Mouse (Mus musculus) cerebellum, adult 2 months (tissue): ENCODE data around the gene Rpl9-ps1. TPM values are rescaled to one million over a fixed set of nuclear protein-coding genes. Genes with fewer than 3 reads are reported as not detected.

ENCODE experiments used
- DNase-seq, 2 experiments: peaks; one replicate each; pipeline ENCODE4 v3.0.0; 2021
- H3K27ac ChIP-seq: fragments of 200-500 bp; 2 replicates; pipeline ENCODE4 v1.5.1; 2012; ENCODE audit warnings: low read length, control low read depth, inconsistent platforms; ENCODE audit not compliant: insufficient read depth
- H3K27me3 ChIP-seq: fragments of 200-500 bp; 2 replicates; pipeline ENCODE4 v1.6.1; 2012; ENCODE audit warnings: inconsistent platforms, mild to moderate bottlenecking, low read length, moderate library complexity; ENCODE audit not compliant: control insufficient read depth, insufficient read depth
- H3K4me1 ChIP-seq: fragments of 200-500 bp; 2 replicates; pipeline ENCODE4 v1.6.1; 2011; ENCODE audit warnings: low read length; ENCODE audit not compliant: control insufficient read depth, insufficient read depth
- H3K4me3 ChIP-seq: fragments of 200-500 bp; replicated peaks from 2 replicates; pipeline ENCODE3; 2011; ENCODE audit warnings: mild to moderate bottlenecking, low read depth, low read length, control low read depth; ENCODE audit not compliant: insufficient read depth
- CTCF ChIP-seq: fragments of 200-500 bp; IDR thresholded peaks from 2 replicates; pipeline ENCODE4 v1.5.1; 2011; ENCODE audit warnings: low read depth, mild to moderate bottlenecking, control low read depth, low read length, moderate library complexity, borderline replicate concordance; ENCODE audit not compliant: insufficient read depth
- POLR2A ChIP-seq: fragments of 200-500 bp; IDR thresholded peaks from 2 replicates; pipeline ENCODE4 v1.6.1; 2011; ENCODE audit warnings: low read length, control low read depth, borderline replicate concordance; ENCODE audit not compliant: insufficient read depth
- WGBS: fragments of 180-500 bp; shearing (Covaris S2); methylation state at CpG from one replicate; pipeline ENCODE4 v1.1.7; 2018; 5-methylcytosine and 5-hydroxymethylcytosine counted together
- polyA plus RNA-seq: library from polyadenylated mRNA; depleted of rRNA; stranded (reverse); fragments of >200 nt; gene quantifications from 2 replicates; pipeline ENCODE4 v1.2.3, GENCODE M21; 2012; rRNA removed

Gene Rpl9-ps1
- polyA plus RNA-seq, result not detected in 2 replicates

DNA sequence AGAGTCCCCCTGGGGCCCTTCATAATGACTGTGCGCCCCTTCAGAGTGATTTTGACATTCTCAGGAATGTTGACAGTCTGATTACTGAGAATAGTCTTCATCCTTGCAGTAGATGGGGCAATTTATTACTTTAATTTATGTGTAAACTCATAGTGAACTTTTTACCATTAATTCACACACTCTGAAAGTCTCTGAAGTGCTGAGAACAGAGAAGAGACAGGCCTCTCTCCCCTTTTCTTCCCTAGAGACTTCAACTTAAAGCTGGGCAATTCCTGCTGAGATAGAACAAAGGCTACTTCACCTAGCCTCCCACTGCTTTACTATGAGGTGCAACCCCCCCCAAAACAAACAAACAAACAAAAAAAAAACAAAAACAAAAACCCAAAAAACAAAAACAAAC lies at the start of gene Rpl9-ps1:
Gene Rpl9-ps1 (minus strand): TSS at position 101 of the 400 bp plus-strand sequence.
- H3K27me3 ChIP-seq, result no peaks in the 10 kb centered on the region
- TF ChIP-seq CTCF (no peak), POLR2A (no peak)
- no peak for DNase-seq
- no peak within 1 kb of the TSS for H3K4me3 ChIP-seq
- H3K4me1 ChIP-seq, result no peaks in the 10 kb centered on the region
- no peak within 1 kb of the TSS for H3K27ac ChIP-seq
- WGBS, result 73% methylated on average over 1 of the region's 1 CpGs

DNA sequence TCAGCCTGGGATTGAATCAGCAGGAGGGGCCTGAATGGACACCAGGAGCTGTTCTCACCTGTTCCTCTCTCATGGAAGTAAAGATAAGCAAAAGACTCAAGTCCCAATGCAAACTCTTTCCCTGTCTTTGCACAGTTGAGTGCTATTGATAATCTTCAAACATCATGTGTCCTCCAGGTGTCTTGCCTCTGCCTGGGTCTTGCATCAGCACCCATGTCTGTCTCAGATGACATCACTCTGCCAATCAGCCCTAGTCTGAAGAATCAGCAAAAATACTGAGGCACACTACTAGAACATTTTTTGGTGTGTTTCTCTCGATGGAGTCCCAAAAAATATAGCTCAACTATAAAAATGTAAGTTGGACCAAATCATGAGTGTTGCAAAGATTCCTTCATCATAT lies 46.6 kb upstream of the Rpl9-ps1 start:
- H3K4me3 ChIP-seq, result no peak overlapping the region
- no peak for DNase-seq
- H3K4me1 ChIP-seq, result no peaks in the 10 kb centered on the region
- TF ChIP-seq POLR2A, result no peak
- TF ChIP-seq CTCF, result no peak
- no peaks in the 10 kb centered on the region for H3K27me3 ChIP-seq
- no peak overlapping the region for H3K27ac ChIP-seq
- WGBS, result 57% methylated on average over 1 of the region's 1 CpGs

DNA sequence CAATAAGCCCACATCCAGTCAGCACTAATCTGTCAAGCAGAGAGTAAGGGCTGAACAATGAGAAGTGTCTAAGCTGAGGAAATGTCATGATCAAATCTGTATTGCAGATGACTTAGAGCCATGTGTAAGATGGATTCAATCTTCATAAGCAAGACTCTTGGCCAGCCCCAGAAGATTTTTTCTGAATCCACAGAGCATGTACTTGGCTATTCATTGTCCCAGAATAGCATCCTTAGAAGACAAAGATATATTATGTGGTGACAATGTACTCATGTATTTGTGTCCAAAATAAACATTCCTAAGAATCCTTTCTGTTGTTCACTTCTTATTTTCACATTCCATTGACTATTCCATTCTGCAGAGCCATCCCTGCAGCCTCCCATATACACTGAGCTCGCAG lies 44.5 kb upstream of the Rpl9-ps1 start:
- Histone ChIP-seq H3K4me1 (no peaks in the 10 kb centered on the region), H3K27ac (no peak overlapping the region), H3K4me3 (no peak overlapping the region), H3K27me3 (no peaks in the 10 kb centered on the region)
- 87% methylated on average over 1 of the region's 1 CpGs for WGBS
- no peak for DNase-seq
- TF ChIP-seq CTCF (no peak), POLR2A (no peak)

DNA sequence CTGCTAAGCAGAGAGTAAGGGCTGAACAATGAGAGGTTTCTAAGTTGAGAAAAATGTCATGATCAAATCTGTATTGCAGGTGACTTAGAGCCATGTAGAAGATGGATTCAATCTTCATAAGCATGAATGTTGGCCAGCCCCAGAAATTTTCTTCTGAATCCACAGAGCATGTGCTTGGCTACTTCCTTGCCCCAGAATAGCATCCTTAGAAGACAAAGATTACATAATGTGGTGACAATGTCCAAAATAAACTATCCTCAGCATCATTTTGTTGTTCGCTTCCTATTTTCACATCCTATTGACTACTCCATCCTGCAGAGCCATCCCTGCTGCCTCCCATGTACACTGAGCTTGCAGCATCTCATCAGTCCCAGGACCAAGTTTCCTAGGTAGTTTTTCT lies 30.2 kb upstream of the Rpl9-ps1 start:
- no peak for TF ChIP-seq CTCF
- no peak for TF ChIP-seq POLR2A
- 97% methylated on average over 1 of the region's 1 CpGs for WGBS
- Histone ChIP-seq H3K27me3 (no peaks in the 10 kb centered on the region), H3K27ac (no peak overlapping the region), H3K4me3 (no peak overlapping the region), H3K4me1 (peaks cover 3% of the 10 kb centered on the region; the same call in 1 of the 2 replicates)
- DNase-seq, result no peak

DNA sequence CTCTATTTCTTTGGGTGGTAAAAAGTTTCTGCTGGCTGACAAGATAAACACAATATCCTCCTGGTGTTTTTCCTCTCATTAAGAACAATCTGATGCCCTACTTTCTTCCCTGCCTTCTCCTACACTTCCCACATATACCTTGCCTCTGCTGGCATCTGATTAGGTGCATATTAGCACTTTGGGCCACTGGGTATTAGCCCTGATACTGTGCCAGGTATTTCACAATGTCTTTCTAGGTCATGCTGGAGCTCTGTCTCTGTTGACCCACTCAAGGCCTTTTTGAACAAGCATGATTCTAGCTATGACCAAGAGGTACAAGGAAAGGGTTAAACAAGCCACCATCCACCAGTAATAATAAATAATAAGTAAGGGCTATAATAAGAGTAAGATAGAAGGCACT lies 26.3 kb upstream of the Rpl9-ps1 start:
- no peak overlapping the region for H3K27ac ChIP-seq
- H3K4me1 ChIP-seq, result peaks cover 3% of the 10 kb centered on the region; the same call in 1 of the 2 replicates
- TF ChIP-seq CTCF (no peak), POLR2A (no peak)
- no peaks in the 10 kb centered on the region for H3K27me3 ChIP-seq
- H3K4me3 ChIP-seq, result no peak overlapping the region
- peak in 1 of 2 experiments; percentile 6 for DNase-seq

DNA sequence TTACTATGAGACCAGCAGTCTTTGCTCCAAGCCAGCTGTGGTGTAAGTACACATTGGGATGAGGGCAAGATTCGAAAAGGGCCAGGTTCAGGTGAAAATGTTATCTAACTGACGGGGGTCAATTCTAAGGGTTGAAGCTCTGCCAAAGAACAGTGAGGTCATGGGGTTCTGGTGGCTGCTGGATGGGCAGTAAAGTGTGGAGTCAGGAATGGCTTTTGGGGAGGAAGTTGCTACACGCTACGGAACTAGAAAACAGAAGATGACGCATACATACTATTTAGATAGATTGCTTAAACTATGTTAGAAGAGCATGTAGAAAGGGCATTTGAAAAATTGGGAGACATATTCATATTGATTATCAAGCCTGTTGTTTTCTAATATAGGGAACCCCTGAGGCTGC lies 18.1 kb upstream of the Rpl9-ps1 start:
- Histone ChIP-seq H3K4me3 (no peak overlapping the region), H3K27me3 (no peaks in the 10 kb centered on the region), H3K4me1 (no peaks in the 10 kb centered on the region), H3K27ac (no peak overlapping the region)
- WGBS, result 86% methylated on average over 5 of the region's 5 CpGs
- DNase-seq, result no peak
- TF ChIP-seq CTCF (no peak), POLR2A (no peak)

DNA sequence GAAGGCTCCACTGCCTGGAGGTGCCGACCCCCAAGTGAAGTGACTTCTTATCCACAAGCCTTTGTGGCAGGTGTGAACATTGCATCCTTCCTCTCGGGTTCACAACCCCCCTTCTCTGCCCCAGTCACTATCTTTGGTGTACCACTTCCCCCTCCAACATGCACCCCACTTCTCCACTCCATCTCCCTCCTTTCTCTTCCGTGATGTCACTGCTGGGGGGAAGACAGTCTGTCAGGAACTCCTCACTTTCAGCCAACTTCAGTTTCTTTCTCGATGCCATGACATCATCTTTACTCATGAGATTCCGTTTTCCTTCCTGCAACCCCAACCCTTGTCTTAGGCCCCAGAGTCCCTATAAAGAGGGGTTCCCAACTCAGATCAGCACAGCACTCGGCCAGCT lies 16.8 kb upstream of the Rpl9-ps1 start, which contains the start of gene Ccl4:
Gene Ccl4 (plus strand): TSS at position 381 of the 400 bp plus-strand sequence.
- no peak within 1 kb of the TSS for H3K4me3 ChIP-seq
- DNase-seq, result no peak
- no peak for TF ChIP-seq POLR2A
- no peak for TF ChIP-seq CTCF
- no peaks in the 10 kb centered on the region for H3K4me1 ChIP-seq
- 83% methylated on average over 6 of the region's 6 CpGs for WGBS
- no peak within 1 kb of the TSS for H3K27ac ChIP-seq
- no peaks in the 10 kb centered on the region for H3K27me3 ChIP-seq

DNA sequence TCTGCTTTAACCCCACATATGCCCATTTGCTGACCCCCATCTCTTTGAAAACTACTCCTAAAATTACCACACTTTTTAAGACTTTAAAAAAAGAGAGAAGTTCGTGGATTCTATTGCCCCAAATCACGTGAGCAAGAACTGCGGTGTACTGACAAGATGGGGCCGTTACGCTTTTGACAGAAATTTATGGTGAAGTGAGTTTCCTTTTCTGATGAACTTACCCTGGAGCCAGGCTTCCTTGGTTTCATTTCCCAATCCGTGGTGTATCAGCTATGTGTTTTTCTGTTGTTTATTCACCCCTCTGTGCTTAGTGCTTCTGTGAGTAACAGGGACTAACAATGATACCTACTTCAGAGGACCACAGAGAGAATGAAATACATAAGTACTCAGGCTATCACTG lies 13.4 kb upstream of the Rpl9-ps1 start:
- H3K4me3 ChIP-seq, result no peak overlapping the region
- no peak overlapping the region for H3K27ac ChIP-seq
- H3K27me3 ChIP-seq, result no peaks in the 10 kb centered on the region
- 79% methylated on average over 6 of the region's 6 CpGs for WGBS
- H3K4me1 ChIP-seq, result no peaks in the 10 kb centered on the region
- TF ChIP-seq CTCF, result no peak
- TF ChIP-seq POLR2A, result no peak
- no peak for DNase-seq
